Mouse (Mus musculus): Measurements from ENCODE around the gene Nmnat2. TPM values are rescaled to one million over a fixed set of nuclear protein-coding genes. Genes with fewer than 3 reads are reported as not detected.

Gene Nmnat2
- polyA plus RNA-seq, 1 experiment from 2014 or later, result 1.3 TPM

DNA sequence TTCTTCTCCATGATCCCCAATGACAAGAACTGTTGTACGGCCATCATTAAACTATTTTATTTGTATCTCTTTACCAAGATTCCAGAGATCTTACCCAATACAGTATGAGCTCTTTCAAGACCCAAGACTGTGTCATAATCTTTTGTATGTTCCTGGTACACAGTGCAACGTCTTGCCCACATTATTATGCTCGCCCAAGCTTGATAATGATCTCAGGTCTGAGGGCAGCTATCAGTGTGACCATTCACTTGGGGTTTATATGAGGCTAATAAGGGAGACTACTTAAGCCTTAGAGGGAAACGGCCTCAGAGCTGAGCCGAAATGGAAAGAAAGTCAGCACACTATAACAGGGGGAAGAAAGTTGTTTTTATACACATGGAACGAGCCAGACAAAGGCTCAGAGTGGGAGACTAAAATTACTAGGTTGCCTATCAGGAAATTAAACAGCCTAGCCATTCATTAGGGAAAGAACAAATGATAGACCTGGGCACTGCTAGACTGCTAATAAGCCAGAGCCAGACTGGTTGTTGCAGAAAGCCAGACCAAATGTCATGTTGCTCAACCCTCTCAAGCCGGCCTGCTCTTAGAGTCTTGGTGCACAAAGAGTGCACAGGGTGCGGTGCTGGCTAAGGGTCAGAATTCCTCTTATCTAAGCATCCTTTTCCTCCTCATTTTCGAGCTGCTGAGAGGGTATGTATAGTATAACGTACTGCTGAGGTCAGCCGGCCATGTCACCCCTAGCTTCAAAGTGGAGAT, 47.7 kb downstream of the Nmnat2 start:
- Histone ChIP-seq H3K9ac (ENCODE audit: low read length) (no peak overlapping the region), H3K36me3 (ENCODE audit: control insufficient read depth, insufficient read depth, low read length) (no peaks in the 10 kb centered on the region), H3K27ac (replicated peaks) (no peak overlapping the region), H3K9me3 (ENCODE audit: control insufficient read depth, low read length) (no peaks in the 10 kb centered on the region), H3K4me1 (replicated peaks; ENCODE audit: control insufficient read depth, insufficient read depth) (no peaks in the 10 kb centered on the region), H3K4me3 (ENCODE audit: low read depth, low read length) (no peak overlapping the region), H3K4me2 (replicated peaks; ENCODE audit: low read depth) (no peak overlapping the region), H3K27me3 (ENCODE audit: control insufficient read depth, insufficient read depth, low read length) (no peaks in the 10 kb centered on the region)
- ATAC-seq (ENCODE audit: low FRiP score, low TSS enrichment) (no peak), DNase-seq (ENCODE audit: low spot score) (no peak)
- WGBS, result 66% methylated on average over 11 of the region's 11 CpGs
- no peak for TF ChIP-seq EP300 (optimal IDR thresholded peaks at IDR 0.05)
- TF ChIP-seq CTCF (IDR thresholded peaks at IDR 0.05; ENCODE audit: low read depth), result no peak

GRCm38 (mm10) chr1:153004472-153004871, 49.7 kb downstream of the Nmnat2 start:
- WGBS, result 81% methylated on average over 2 of the region's 2 CpGs
- TF ChIP-seq CTCF (IDR thresholded peaks at IDR 0.05; ENCODE audit: low read depth) (no peak), EP300 (optimal IDR thresholded peaks at IDR 0.05) (no peak)
- no peak for ATAC-seq (ENCODE audit: low FRiP score, low TSS enrichment)
- Histone ChIP-seq H3K4me3 (ENCODE audit: low read depth, low read length) (no peak overlapping the region), H3K9me3 (ENCODE audit: control insufficient read depth, low read length) (no peaks in the 10 kb centered on the region), H3K4me2 (replicated peaks; ENCODE audit: low read depth) (no peak overlapping the region), H3K27me3 (ENCODE audit: control insufficient read depth, insufficient read depth, low read length) (no peaks in the 10 kb centered on the region), H3K27ac (replicated peaks) (no peak overlapping the region), H3K4me1 (replicated peaks; ENCODE audit: control insufficient read depth, insufficient read depth) (no peaks in the 10 kb centered on the region), H3K36me3 (ENCODE audit: control insufficient read depth, insufficient read depth, low read length) (no peaks in the 10 kb centered on the region), H3K9ac (ENCODE audit: low read length) (no peak overlapping the region)
- DNase-seq (ENCODE audit: low spot score), result no peak

GRCm38 (mm10) chr1:153006054-153006453, 51.3 kb downstream of the Nmnat2 start:
- Histone ChIP-seq H3K9ac (ENCODE audit: low read length) (no peak overlapping the region; the same call in 1 of the 2 replicates), H3K27ac (replicated peaks) (peak overlapping the region; percentile 69), H3K27me3 (ENCODE audit: control insufficient read depth, insufficient read depth, low read length) (no peaks in the 10 kb centered on the region), H3K4me2 (replicated peaks; ENCODE audit: low read depth) (no peak overlapping the region), H3K9me3 (ENCODE audit: control insufficient read depth, low read length) (no peaks in the 10 kb centered on the region), H3K4me3 (ENCODE audit: low read depth, low read length) (no peak overlapping the region), H3K4me1 (replicated peaks; ENCODE audit: control insufficient read depth, insufficient read depth) (no peaks in the 10 kb centered on the region), H3K36me3 (ENCODE audit: control insufficient read depth, insufficient read depth, low read length) (no peaks in the 10 kb centered on the region)
- WGBS, result 54% methylated on average over 5 of the region's 5 CpGs
- no peak for ATAC-seq (ENCODE audit: low FRiP score, low TSS enrichment)
- no peak for TF ChIP-seq CTCF (IDR thresholded peaks at IDR 0.05; ENCODE audit: low read depth)
- TF ChIP-seq EP300 (optimal IDR thresholded peaks at IDR 0.05), result no peak
- DNase-seq (ENCODE audit: low spot score), result no peak

- Histone ChIP-seq H3K9ac (ENCODE audit: low read length) (no peak overlapping the region), H3K27me3 (ENCODE audit: control insufficient read depth, insufficient read depth, low read length) (no peaks in the 10 kb centered on the region), H3K4me3 (ENCODE audit: low read depth, low read length) (no peak overlapping the region), H3K36me3 (ENCODE audit: control insufficient read depth, insufficient read depth, low read length) (no peaks in the 10 kb centered on the region), H3K4me2 (replicated peaks; ENCODE audit: low read depth) (no peak overlapping the region), H3K4me1 (replicated peaks; ENCODE audit: control insufficient read depth, insufficient read depth) (no peaks in the 10 kb centered on the region), H3K9me3 (ENCODE audit: control insufficient read depth, low read length) (no peaks in the 10 kb centered on the region), H3K27ac (replicated peaks) (peak overlapping the region; percentile 69; the same call in 1 of the 2 replicates)
- 88% methylated on average over 4 of the region's 4 CpGs for WGBS
- ATAC-seq (ENCODE audit: low FRiP score, low TSS enrichment), result no peak
- DNase-seq (ENCODE audit: low spot score), result no peak
- no peak for TF ChIP-seq EP300 (optimal IDR thresholded peaks at IDR 0.05)
- TF ChIP-seq CTCF (IDR thresholded peaks at IDR 0.05; ENCODE audit: low read depth), result no peak
Observed at GRCm38 (mm10) chr1:153006761-153007160, 52.0 kb downstream of the Nmnat2 start.

DNA sequence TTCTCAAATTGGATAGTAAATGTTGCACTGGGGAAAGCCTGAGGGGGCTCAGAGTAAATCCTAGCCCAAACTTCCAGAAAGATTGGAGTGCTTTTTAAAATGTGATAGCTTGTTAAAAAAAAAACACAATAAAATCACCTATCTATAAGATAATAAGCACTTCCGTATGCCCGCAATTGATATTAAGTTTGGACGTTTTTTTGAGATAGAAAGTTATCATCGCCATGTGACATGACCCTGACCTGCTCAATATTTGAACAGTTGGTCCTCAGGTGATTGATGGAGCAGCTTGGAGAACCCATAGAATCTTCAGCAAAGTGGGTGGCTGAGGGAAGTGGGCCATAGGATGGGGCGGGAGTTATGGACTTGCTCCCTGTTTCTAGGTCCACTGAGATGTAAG, 52.5 kb downstream of the Nmnat2 start:
- ATAC-seq (ENCODE audit: low FRiP score, low TSS enrichment), result no peak
- TF ChIP-seq EP300 (optimal IDR thresholded peaks at IDR 0.05), result no peak
- TF ChIP-seq CTCF (IDR thresholded peaks at IDR 0.05; ENCODE audit: low read depth), result no peak
- no peak for DNase-seq (ENCODE audit: low spot score)
- Histone ChIP-seq H3K9me3 (ENCODE audit: control insufficient read depth, low read length) (no peaks in the 10 kb centered on the region), H3K36me3 (ENCODE audit: control insufficient read depth, insufficient read depth, low read length) (no peaks in the 10 kb centered on the region), H3K4me2 (replicated peaks; ENCODE audit: low read depth) (no peak overlapping the region), H3K4me3 (ENCODE audit: low read depth, low read length) (no peak overlapping the region), H3K27ac (replicated peaks) (no peak overlapping the region), H3K9ac (ENCODE audit: low read length) (no peak overlapping the region), H3K4me1 (replicated peaks; ENCODE audit: control insufficient read depth, insufficient read depth) (no peaks in the 10 kb centered on the region), H3K27me3 (ENCODE audit: control insufficient read depth, insufficient read depth, low read length) (no peaks in the 10 kb centered on the region)
- WGBS, result 74% methylated on average over 5 of the region's 5 CpGs

- no peaks in the 10 kb centered on the region for H3K27me3 ChIP-seq (ENCODE audit: control insufficient read depth, insufficient read depth, low read length)
- no peaks in the 10 kb centered on the region for H3K9me3 ChIP-seq (ENCODE audit: control insufficient read depth, low read length)
- H3K4me3 ChIP-seq (ENCODE audit: low read depth, low read length), result no peak overlapping the region
- H3K27ac ChIP-seq (replicated peaks), result no peak overlapping the region
- TF ChIP-seq EP300 (optimal IDR thresholded peaks at IDR 0.05), result no peak
- no peak overlapping the region for H3K9ac ChIP-seq (ENCODE audit: low read length)
- WGBS, result 90% methylated on average over 6 of the region's 6 CpGs
- no peak for DNase-seq (ENCODE audit: low spot score)
- ATAC-seq (ENCODE audit: low FRiP score, low TSS enrichment), result no peak
- H3K36me3 ChIP-seq (ENCODE audit: control insufficient read depth, insufficient read depth, low read length), result no peaks in the 10 kb centered on the region
- no peaks in the 10 kb centered on the region for H3K4me1 ChIP-seq (replicated peaks; ENCODE audit: control insufficient read depth, insufficient read depth)
- H3K4me2 ChIP-seq (replicated peaks; ENCODE audit: low read depth), result no peak overlapping the region
Observed at GRCm38 (mm10) chr1:153007824-153008223, 53.0 kb downstream of the Nmnat2 start.

Measured in stomach, postnatal 0 days (tissue).